Mouse (Mus musculus) bone marrow, adult 2 months (tissue): Measurements from ENCODE around the gene Plekhg4. TPM values are rescaled to one million over a fixed set of nuclear protein-coding genes. Genes with fewer than 3 reads are reported as not detected.

Experiments used
- H3K27ac ChIP-seq: fragments of 200-500 bp; 2 replicates; pipeline ENCODE4 v1.5.1; 2012; ENCODE audit warnings: low read depth, mild to moderate bottlenecking, control low read depth, inconsistent platforms, low read length; ENCODE audit not compliant: control insufficient read depth, poor library complexity, insufficient read depth
- H3K4me1 ChIP-seq: fragments of 200-500 bp; 2 replicates; pipeline ENCODE4 v1.6.1; 2011; ENCODE audit warnings: low read length; ENCODE audit not compliant: control insufficient read depth, insufficient read depth
- H3K4me3 ChIP-seq: fragments of 200-500 bp; replicated peaks from 2 replicates; pipeline ENCODE3; 2011; ENCODE audit warnings: mild to moderate bottlenecking, low read depth, low read length, control low read depth; ENCODE audit not compliant: control insufficient read depth
- CTCF ChIP-seq: fragments of 200-500 bp; IDR thresholded peaks from 2 replicates; pipeline ENCODE4 v1.5.1; 2011; ENCODE audit warnings: low read length, control low read depth; ENCODE audit not compliant: control insufficient read depth, insufficient read depth
- POLR2A ChIP-seq: fragments of 200-500 bp; IDR thresholded peaks from 2 replicates; pipeline ENCODE4 v1.6.1; 2011; ENCODE audit warnings: low read depth, mild to moderate bottlenecking, control low read depth, low read length, borderline replicate concordance; ENCODE audit not compliant: control insufficient read depth
- WGBS: fragments of 180-500 bp; shearing (Covaris S2); methylation state at CpG from one replicate; pipeline ENCODE4 v1.1.7; 2018; 5-methylcytosine and 5-hydroxymethylcytosine counted together
- polyA plus RNA-seq: library from polyadenylated mRNA; stranded (reverse); fragments of >200 nt; gene quantifications from 2 replicates; pipeline ENCODE4 v1.2.4, GENCODE M21; 2011; ENCODE audit warnings: low replicate concordance; ENCODE audit not compliant: missing spikeins, insufficient read depth, insufficient read length

Gene Plekhg4
- polyA plus RNA-seq, 1 experiment: not detected

DNA sequence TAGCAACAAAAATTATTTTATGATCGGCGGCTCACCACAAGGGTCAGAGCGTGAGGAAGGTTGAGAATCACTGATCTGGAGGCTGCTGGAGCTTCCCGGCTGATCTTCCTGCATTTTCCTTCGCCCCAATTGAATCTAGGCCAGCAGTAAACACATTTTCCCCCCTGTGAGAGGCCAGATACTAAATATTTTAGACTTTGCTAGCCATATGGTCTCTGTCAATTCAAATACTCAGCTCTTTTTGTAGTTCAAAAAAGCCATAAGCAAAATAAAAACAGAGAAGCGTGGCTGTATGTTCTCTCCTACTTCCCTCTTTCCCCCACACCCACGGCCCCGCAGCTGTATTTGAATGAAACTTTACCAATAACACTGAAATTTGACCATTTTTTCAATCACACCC, 30.4 kb downstream of the Plekhg4 start:
- no peak overlapping the region for H3K4me3 ChIP-seq
- 72% methylated on average over 8 of the region's 8 CpGs for WGBS
- TF ChIP-seq POLR2A (no peak), CTCF (no peak)
- H3K27ac ChIP-seq: no peak overlapping the region
- no peaks in the 10 kb centered on the region for H3K4me1 ChIP-seq

DNA sequence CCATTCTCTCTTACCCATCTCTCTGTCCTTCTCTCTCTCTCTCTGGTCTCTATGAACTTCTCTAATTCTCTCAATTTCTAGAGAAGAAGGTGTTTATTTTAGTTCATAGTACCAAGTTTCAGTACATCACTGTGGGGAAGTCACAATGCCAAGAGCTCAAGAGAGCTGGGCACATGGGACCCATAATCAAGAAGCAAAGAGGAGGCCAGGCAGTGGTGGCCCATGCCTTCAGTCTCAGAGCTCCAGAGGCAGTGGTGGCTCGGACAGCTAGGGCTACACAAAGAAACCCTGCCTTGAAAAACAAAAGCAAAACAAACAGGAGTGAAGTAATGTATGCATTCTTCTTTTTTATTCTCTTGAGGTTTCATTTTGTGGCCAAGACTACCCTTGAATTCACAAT, 31.4 kb downstream of the Plekhg4 start:
- Histone ChIP-seq H3K4me1 (no peaks in the 10 kb centered on the region), H3K4me3 (no peak overlapping the region), H3K27ac (no peak overlapping the region)
- TF ChIP-seq CTCF (no peak), POLR2A (no peak)
- WGBS: 75% methylated on average over 1 of the region's 1 CpGs

DNA sequence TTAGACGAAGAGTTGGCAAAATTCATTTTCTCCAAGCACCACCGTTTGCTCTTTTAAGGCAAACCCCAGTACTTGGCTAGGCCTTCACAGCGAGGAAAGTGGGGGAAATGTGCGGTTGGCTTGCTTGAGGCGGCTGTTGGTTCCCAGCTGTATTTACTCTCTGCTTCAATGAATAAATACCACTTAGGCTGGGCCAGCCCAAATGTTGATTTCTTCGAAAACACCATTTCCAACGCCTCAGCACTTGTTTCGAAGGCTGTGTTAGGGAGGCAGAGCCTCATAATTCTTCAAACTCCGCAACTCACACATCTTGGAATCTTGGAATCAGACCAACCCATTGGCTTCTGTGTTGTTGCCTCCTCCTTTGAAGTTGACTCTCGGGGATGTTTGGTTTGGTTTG, 33.3 kb downstream of the Plekhg4 start:
- Histone ChIP-seq H3K4me3 (no peak overlapping the region), H3K27ac (no peak overlapping the region), H3K4me1 (no peaks in the 10 kb centered on the region)
- WGBS: 83% methylated on average over 10 of the region's 10 CpGs
- TF ChIP-seq CTCF: no peak
- no peak for TF ChIP-seq POLR2A

DNA sequence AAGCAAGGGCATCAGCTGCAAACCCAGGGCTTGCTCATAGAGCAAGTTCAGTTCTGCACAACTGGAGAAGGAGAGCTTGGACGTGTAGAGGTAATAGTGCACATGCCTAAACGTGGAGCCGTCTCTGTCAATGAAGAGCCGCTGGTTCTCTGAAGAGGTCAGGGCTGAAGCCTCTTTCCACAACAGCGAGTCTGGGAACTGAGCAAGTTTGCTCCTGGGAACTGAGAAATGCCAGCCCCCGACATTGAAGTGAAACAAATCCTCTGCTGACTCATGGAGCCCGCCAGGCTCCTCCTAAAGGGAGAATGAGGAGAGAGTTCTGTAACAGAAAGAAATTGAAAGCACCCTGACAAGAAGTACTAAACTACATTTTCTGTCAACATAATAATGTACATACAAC, 35.3 kb downstream of the Plekhg4 start:
- Histone ChIP-seq H3K4me1 (no peaks in the 10 kb centered on the region), H3K27ac (no peak overlapping the region), H3K4me3 (no peak overlapping the region)
- WGBS: 59% methylated on average over 7 of the region's 7 CpGs
- no peak for TF ChIP-seq POLR2A
- no peak for TF ChIP-seq CTCF

DNA sequence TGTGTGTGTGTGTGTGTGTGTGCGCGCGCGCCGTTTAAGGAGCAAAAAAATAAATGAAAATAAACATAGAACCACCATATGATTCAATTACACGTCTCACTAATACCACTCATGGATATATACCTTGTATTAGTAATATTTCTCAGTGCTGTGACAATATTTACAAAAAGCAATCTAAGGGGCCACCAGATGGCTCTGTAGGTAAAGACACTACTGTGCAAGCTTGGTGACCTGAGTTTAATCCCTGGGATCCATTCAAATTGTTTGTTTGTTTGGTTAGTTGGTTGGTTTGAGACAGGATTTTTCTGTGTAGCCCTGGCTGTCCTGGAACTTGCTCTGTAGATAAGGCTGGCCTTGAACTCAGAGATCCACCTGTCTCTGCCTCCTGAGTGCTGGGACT, 36.9 kb downstream of the Plekhg4 start:
- no peak overlapping the region for H3K4me3 ChIP-seq
- 94% methylated on average over 6 of the region's 6 CpGs for WGBS
- no peak overlapping the region for H3K27ac ChIP-seq
- no peak for TF ChIP-seq CTCF
- H3K4me1 ChIP-seq: no peaks in the 10 kb centered on the region

DNA sequence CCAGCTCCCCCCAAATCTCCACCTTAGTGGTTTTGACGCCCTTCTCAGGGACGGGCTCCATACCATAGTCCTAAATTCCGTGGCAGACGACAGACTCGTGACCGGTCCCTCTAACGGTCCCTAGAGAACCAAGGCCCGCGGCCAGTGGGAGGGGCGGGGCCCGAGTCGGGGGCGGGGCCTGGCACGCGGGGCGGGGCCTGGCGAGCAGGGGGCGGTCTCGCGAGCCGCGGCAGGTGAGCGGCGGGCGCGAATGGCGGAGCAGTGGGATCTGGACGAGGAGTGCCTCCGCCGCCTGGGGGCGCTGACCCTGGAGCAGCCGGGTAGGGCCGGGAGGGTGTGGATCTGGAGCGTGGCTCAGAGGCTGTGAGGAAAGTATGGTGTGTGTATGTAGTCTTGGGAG, 40.3 kb downstream of the Plekhg4 start, which contains the start of the genes Kctd19 and Lrrc36:
TSS of gene Kctd19 (minus strand) at position 112 of the 400 bp plus-strand sequence.
TSS of gene Lrrc36 (plus strand) at position 181 of the 400 bp plus-strand sequence.
- 3% methylated on average over 34 of the region's 34 CpGs for WGBS
- H3K4me1 ChIP-seq: no peaks in the 10 kb centered on the region
- H3K27ac ChIP-seq: no peak within 1 kb of the TSS
- no peak within 1 kb of the TSS for H3K4me3 ChIP-seq
- peak; percentile 19; the same call in 1 of the 2 replicates for TF ChIP-seq CTCF
- no peak for TF ChIP-seq POLR2A

DNA sequence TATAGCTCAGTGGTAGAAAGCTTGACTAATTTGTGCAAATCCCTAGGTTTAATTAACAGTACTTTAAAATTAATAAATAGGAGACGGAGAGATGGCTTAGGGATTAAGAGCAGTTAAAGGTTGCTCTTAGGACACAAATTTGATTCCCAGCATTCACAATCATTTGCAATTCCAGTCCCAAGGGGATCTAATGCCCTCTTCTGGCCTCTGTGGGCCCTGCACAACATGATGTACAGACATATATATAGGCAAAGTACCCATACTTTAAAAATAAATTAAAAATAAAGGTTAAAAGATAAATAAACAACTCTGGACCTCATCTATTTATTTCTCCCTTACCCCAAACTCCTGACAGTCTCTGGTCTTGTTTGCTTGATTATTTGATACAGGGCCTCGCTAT, 45.9 kb downstream of the Plekhg4 start:
- WGBS: 81% methylated on average over 2 of the region's 2 CpGs
- TF ChIP-seq POLR2A: no peak
- TF ChIP-seq CTCF: no peak
- Histone ChIP-seq H3K4me3 (no peak overlapping the region), H3K4me1 (no peaks in the 10 kb centered on the region), H3K27ac (no peak overlapping the region)

DNA sequence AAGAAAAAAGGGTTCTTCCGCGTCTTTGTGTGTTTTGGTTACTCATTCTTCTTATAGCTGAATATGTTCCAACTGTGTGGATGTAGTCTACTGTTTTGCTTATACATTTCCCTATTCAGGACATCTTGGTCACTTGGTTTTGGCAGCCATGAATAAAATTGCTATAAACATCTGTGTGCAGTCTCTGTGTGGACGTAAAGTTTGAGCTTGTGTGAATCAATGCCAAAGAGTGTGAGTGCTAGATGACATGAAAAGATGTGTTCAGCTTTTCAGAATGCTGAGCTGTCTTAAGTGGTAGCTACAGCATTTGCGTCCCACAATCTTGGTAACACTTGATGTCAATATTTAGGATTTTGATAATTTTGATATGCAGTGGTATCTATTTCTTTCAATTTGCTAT, 46.7 kb downstream of the Plekhg4 start:
- Histone ChIP-seq H3K4me1 (no peaks in the 10 kb centered on the region), H3K4me3 (no peak overlapping the region), H3K27ac (no peak overlapping the region)
- WGBS: 90% methylated on average over 4 of the region's 4 CpGs
- TF ChIP-seq POLR2A (no peak), CTCF (no peak)

DNA sequence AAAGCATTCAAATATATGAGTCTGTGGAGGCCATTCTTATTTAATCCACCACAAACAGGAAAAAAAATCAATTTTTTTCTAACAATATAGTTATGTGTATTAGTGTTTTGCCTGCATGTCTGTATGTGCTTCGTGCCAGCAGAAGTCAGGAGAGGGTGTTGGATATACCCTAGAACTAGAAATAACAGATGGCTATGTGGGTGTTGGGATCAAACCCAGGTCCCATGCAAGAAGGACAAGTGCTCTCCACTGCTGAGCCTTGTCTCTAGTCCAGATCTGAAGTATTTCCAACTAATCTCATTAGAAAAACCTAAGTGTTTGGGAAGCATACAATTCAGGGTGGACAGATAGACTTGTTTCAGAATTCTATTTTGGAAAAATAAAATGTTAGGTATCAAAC, 48.9 kb downstream of the Plekhg4 start:
- no peak overlapping the region for H3K4me3 ChIP-seq
- no peaks in the 10 kb centered on the region for H3K4me1 ChIP-seq
- 62% methylated on average over 1 of the region's 1 CpGs for WGBS
- no peak overlapping the region for H3K27ac ChIP-seq
- no peak for TF ChIP-seq CTCF
- TF ChIP-seq POLR2A: no peak

DNA sequence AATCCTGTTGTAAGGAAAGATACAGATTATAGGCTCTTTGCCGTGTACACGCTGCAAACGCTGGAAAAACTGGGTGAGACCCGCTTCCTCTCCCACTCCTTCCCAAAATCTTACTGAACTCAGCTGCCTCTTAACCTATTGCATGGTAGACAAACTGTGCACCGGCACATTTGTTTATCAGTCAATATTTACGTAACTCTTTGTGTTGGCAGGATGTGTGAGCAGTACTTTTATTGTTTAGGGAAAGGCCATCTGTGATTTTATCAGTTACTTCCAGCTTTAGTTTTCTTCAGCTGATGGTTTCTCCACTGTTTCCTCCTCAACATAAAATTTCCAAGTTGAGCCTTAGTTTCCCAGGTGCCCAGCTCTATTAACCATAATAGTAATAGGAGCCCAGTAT, 53.8 kb downstream of the Plekhg4 start:
- TF ChIP-seq POLR2A: no peak
- no peak for TF ChIP-seq CTCF
- no peak overlapping the region for H3K4me3 ChIP-seq
- H3K4me1 ChIP-seq: no peaks in the 10 kb centered on the region
- H3K27ac ChIP-seq: no peak overlapping the region
- 65% methylated on average over 6 of the region's 6 CpGs for WGBS
